Mouse (Mus musculus) CH12.LX (cell line): ENCODE results near the gene Dab1. TPM values are rescaled to one million over a fixed set of nuclear protein-coding genes. Genes with fewer than 3 reads are reported as not detected.

Experiments used
- DNase-seq: peaks from one replicate; pipeline ENCODE4 v3.0.0-alpha.2; 2013; ENCODE audit errors: extremely low read depth
- H3K27ac ChIP-seq: 2 replicates; pipeline ENCODE4 v1.5.1; 2012; ENCODE audit warnings: low read depth, mild to moderate bottlenecking, control low read depth, moderate library complexity; ENCODE audit not compliant: insufficient read depth
- H3K27me3 ChIP-seq: replicated peaks from 2 replicates; pipeline ENCODE3; 2012; ENCODE audit warnings: inconsistent platforms
- H3K36me3 ChIP-seq, 2 experiments: replicated peaks in 1 of 2; 2 replicates each; pipeline versions ENCODE3 to v1.6.1; 2012; ENCODE audit warnings: inconsistent platforms in 1 of 2, low read length in 1 of 2, mild to moderate bottlenecking in 1 of 2, mixed read lengths in 1 of 2, moderate library complexity in 1 of 2; ENCODE audit not compliant: control insufficient read depth in 1 of 2, insufficient read depth in 1 of 2
- H3K4me1 ChIP-seq, 2 experiments: 2 replicates each; pipeline ENCODE4 v1.6.1; 2012; ENCODE audit warnings: inconsistent platforms in 1 of 2, moderate library complexity in 1 of 2; ENCODE audit not compliant: insufficient read depth in 2 of 2, control insufficient read depth in 1 of 2
- H3K4me2 ChIP-seq: 2 replicates; pipeline ENCODE4 v1.6.1; 2012; ENCODE audit warnings: low read depth, mild to moderate bottlenecking, control low read depth; ENCODE audit not compliant: poor library complexity, insufficient read depth, severe bottlenecking
- H3K4me3 ChIP-seq, 3 experiments: fragments of 150-350 bp in 1 of 3; sonication (generic) in 1 of 3; replicated peaks in 1 of 3; 2 replicates each; pipeline versions ENCODE3 to v1.5.1; 2011 to 2012; ENCODE audit warnings: low read depth in 2 of 3, low read length in 2 of 3, mild to moderate bottlenecking in 2 of 3, moderate library complexity in 2 of 3, control low read depth in 1 of 3, improper control_type of control experiment in 1 of 3, inconsistent platforms in 1 of 3, mixed read lengths in 1 of 3; ENCODE audit not compliant: poor library complexity in 1 of 3
- H3K79me2 ChIP-seq: replicated peaks from 2 replicates; pipeline ENCODE4 v1.6.1; 2012; ENCODE audit warnings: mild to moderate bottlenecking, moderate library complexity; ENCODE audit not compliant: control insufficient read depth, poor library complexity, insufficient read depth, severe bottlenecking; ENCODE audit errors: extremely low read depth
- H3K9ac ChIP-seq: 2 replicates; pipeline ENCODE4 v1.6.1; 2012; ENCODE audit warnings: low read depth, mild to moderate bottlenecking, control low read depth, moderate library complexity; ENCODE audit not compliant: insufficient read depth
- H3K9me3 ChIP-seq: replicated peaks from 2 replicates; pipeline ENCODE3; 2012; ENCODE audit warnings: low read length, inconsistent platforms, mixed read lengths
- CHD1 ChIP-seq: IDR thresholded peaks from 2 replicates; pipeline ENCODE4 v1.6.1; 2012; ENCODE audit warnings: low read depth, low read length, improper control_type of control experiment, inconsistent platforms
- CHD2 ChIP-seq: IDR thresholded peaks from 2 replicates; pipeline ENCODE4 v1.6.1; 2011; ENCODE audit warnings: low read length, improper control_type of control experiment
- EP300 ChIP-seq: IDR thresholded peaks from 2 replicates; pipeline ENCODE4 v1.6.1; 2011; ENCODE audit warnings: low read length, improper control_type of control experiment
- GABPA ChIP-seq: IDR thresholded peaks from 2 replicates; pipeline ENCODE4 v1.6.1; 2012; ENCODE audit warnings: low read depth, low read length, improper control_type of control experiment, inconsistent platforms; ENCODE audit not compliant: insufficient replicate concordance
- HCFC1 ChIP-seq: IDR thresholded peaks from 2 replicates; pipeline ENCODE4 v1.6.1; 2012; ENCODE audit warnings: low read depth, mild to moderate bottlenecking, inconsistent platforms, low read length, improper control_type of control experiment
- IRF4 ChIP-seq: IDR thresholded peaks from 2 replicates; pipeline ENCODE4 v1.6.1; 2014; ENCODE audit warnings: low read depth, mild to moderate bottlenecking, inconsistent platforms, low read length, improper control_type of control experiment
- JUN ChIP-seq: IDR thresholded peaks from 2 replicates; pipeline ENCODE4 v1.6.1; 2011; ENCODE audit warnings: low read depth, mild to moderate bottlenecking, low read length, improper control_type of control experiment, moderate library complexity; ENCODE audit not compliant: insufficient read depth
- KAT2A ChIP-seq: IDR thresholded peaks from 2 replicates; pipeline ENCODE4 v1.6.1; 2012; ENCODE audit warnings: low read length, improper control_type of control experiment, inconsistent platforms; ENCODE audit not compliant: insufficient replicate concordance
- MAFK ChIP-seq: IDR thresholded peaks from 2 replicates; pipeline ENCODE4 v1.6.1; 2011; ENCODE audit warnings: low read length, improper control_type of control experiment; ENCODE audit not compliant: insufficient replicate concordance
- MAX ChIP-seq: IDR thresholded peaks from 2 replicates; pipeline ENCODE4 v1.6.1; 2011; ENCODE audit warnings: low read length, improper control_type of control experiment
- MEF2A ChIP-seq: IDR thresholded peaks from 2 replicates; pipeline ENCODE4 v1.6.1; 2014; ENCODE audit warnings: low read depth, mild to moderate bottlenecking, inconsistent platforms, low read length, improper control_type of control experiment, borderline replicate concordance
- MXI1 ChIP-seq: IDR thresholded peaks from 2 replicates; pipeline ENCODE4 v1.6.1; 2011; ENCODE audit warnings: mild to moderate bottlenecking, low read depth, low read length, improper control_type of control experiment
- MYC ChIP-seq: IDR thresholded peaks from 2 replicates; pipeline ENCODE4 v1.6.1; 2011; ENCODE audit warnings: low read depth, mild to moderate bottlenecking, improper control_type of control experiment, low read length
- NELFE ChIP-seq: IDR thresholded peaks from 2 replicates; pipeline ENCODE4 v1.6.1; 2011; ENCODE audit warnings: low read depth, low read length, improper control_type of control experiment
- NRF1 ChIP-seq: IDR thresholded peaks from 2 replicates; pipeline ENCODE4 v1.6.1; 2014; ENCODE audit warnings: low read depth, mild to moderate bottlenecking, inconsistent platforms, low read length, improper control_type of control experiment, moderate library complexity
- PAX5 ChIP-seq: IDR thresholded peaks from 2 replicates; pipeline ENCODE4 v1.6.1; 2012; ENCODE audit warnings: low read length, inconsistent platforms, mixed read lengths
- POLR2A ChIP-seq: IDR thresholded peaks from 2 replicates; pipeline ENCODE4 v1.6.1; 2011; ENCODE audit warnings: low read depth, mild to moderate bottlenecking, improper control_type of control experiment, low read length
- POLR2AphosphoS2 ChIP-seq: IDR thresholded peaks from 2 replicates; pipeline ENCODE4 v1.6.1; 2011; ENCODE audit warnings: low read depth, low read length, improper control_type of control experiment
- RCOR1 ChIP-seq: conservative IDR thresholded peaks from 2 replicates; pipeline ENCODE4 v1.6.1; 2012; ENCODE audit warnings: low read depth, mild to moderate bottlenecking, inconsistent platforms, low read length, improper control_type of control experiment
- SIN3A ChIP-seq: IDR thresholded peaks from 2 replicates; pipeline ENCODE4 v1.6.1; 2012; ENCODE audit warnings: low read length, improper control_type of control experiment, inconsistent platforms
- TCF12 ChIP-seq: IDR thresholded peaks from 2 replicates; pipeline ENCODE4 v1.6.1; 2014; ENCODE audit warnings: low read depth, mild to moderate bottlenecking, inconsistent platforms, low read length, improper control_type of control experiment
- ZC3H11A ChIP-seq: IDR thresholded peaks from 2 replicates; pipeline ENCODE4 v1.6.1; 2012; ENCODE audit warnings: low read depth, mild to moderate bottlenecking, inconsistent platforms, low read length, improper control_type of control experiment
- ZKSCAN1 ChIP-seq: IDR thresholded peaks from 2 replicates; pipeline ENCODE4 v1.6.1; 2012; ENCODE audit warnings: low read depth, inconsistent platforms, low read length, improper control_type of control experiment, borderline replicate concordance
- ZNF384 ChIP-seq: IDR thresholded peaks from 2 replicates; pipeline ENCODE4 v1.6.1; 2012; ENCODE audit warnings: low read depth, low read length, improper control_type of control experiment, inconsistent platforms
- dilution Hi-C: fragments of 300-500 bp; cut with MboI; formaldehyde crosslinking; loops from 2 replicates; pipeline ENCODE4 v1.14.3; 2020; ENCODE audit warnings: low sequenced_read_pairs; ENCODE audit not compliant: extremely low pct_unique_long_range_greater_than_20kb, extremely low pct_ligation_motif_present
- in situ Hi-C: fragments of 300-500 bp; cut with MboI; formaldehyde crosslinking; loops from 3 replicates; pipeline ENCODE4 v1.14.3; 2019; ENCODE audit warnings: low sequenced_read_pairs, low pct_ligation_motif_present, low pct_unique_long_range_greater_than_20kb, mixed read lengths
- polyA plus RNA-seq: library from polyadenylated mRNA; unstranded; fragments of >175 nt; gene quantifications from 2 replicates; pipeline ENCODE4 v1.2.1, GENCODE M21; 2012; ENCODE audit warnings: low read depth; ENCODE audit not compliant: insufficient read length
- total RNA-seq, 2 experiments: library from RNA; depleted of rRNA; stranded (reverse); fragments of 300-350 nt in 1 of 2; fragments of >200 nt in 1 of 2; gene quantifications; 2 replicates each; pipeline ENCODE4 v1.2.3; 2012 to 2014

Dab1 gene
- total and polyA plus RNA-seq, 3 experiments, result not detected

DNA sequence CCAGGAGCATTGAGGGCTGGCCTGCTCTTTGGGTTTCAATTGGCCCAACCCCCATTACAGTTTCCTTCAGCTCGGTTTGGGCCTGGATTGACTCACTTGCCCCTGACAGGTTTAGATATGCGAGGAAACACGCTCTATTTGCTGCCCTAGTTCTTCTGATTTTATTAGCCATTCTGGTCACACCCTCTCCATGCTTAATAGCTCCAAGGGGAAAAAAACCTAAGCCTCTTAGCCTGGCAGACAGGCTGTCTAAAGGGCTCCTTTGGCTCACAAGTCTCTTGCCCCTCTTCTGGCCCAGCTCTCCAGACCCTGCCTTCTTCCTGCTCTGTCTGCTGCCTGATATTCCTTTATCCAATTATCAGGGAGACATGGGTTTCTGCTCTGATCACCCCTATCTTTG, 1069.9 kb downstream of the Dab1 start:
- Histone ChIP-seq H3K4me1 (no peaks in the 10 kb centered on the region), H3K79me2 (no peaks in the 10 kb centered on the region), H3K4me2 (no peak overlapping the region), H3K9me3 (peaks cover 25% of the 10 kb centered on the region), H3K9ac (no peak overlapping the region), H3K27me3 (no peaks in the 10 kb centered on the region), H3K36me3 (no peaks in the 10 kb centered on the region), H3K27ac (no peak overlapping the region), H3K4me3 (no peak overlapping the region)
- TF ChIP-seq KAT2A, result no peak
- TF ChIP-seq HCFC1, result no peak
- TF ChIP-seq JUN, result no peak
- TF ChIP-seq EP300, result no peak
- no peak for TF ChIP-seq CHD2
- no peak for TF ChIP-seq POLR2AphosphoS2
- no peak for TF ChIP-seq ZNF384
- TF ChIP-seq MAFK, result no peak
- DNase-seq, result no peak
- dilution Hi-C loops, result no loop called here
- in situ Hi-C loops, result no loop called here

DNA sequence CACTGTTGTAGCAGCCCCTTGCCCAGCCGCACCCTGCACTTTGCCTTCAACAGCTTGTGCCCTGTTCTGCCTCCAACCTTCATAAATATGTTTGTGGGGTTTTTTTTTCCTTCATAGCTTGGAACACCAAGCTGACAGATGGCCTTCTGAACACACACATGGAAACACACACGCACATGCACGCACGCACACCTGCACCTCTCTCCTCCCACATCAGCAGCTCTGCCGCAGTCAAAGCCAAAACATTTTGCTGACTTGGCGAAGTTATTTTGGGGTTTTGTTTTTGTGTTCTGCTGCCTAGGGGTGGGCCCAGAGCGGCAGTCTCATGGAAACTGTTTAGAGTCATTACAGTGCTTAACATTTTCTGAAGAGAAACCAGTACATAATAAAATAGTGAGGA, 1071.9 kb downstream of the Dab1 start:
- H3K36me3 ChIP-seq, result no peaks in the 10 kb centered on the region
- no peaks in the 10 kb centered on the region for H3K79me2 ChIP-seq
- H3K27ac ChIP-seq, result no peak overlapping the region
- in situ Hi-C loops, result no loop called here
- TF ChIP-seq ZC3H11A, result no peak
- TF ChIP-seq TCF12, result no peak
- no peak for TF ChIP-seq NRF1
- TF ChIP-seq NELFE, result no peak
- TF ChIP-seq CHD2, result no peak
- TF ChIP-seq MXI1, result no peak
- TF ChIP-seq IRF4, result no peak
- no peak for TF ChIP-seq PAX5
- TF ChIP-seq MEF2A, result no peak
- TF ChIP-seq RCOR1, result no peak
- TF ChIP-seq ZKSCAN1, result no peak
- no peak for TF ChIP-seq HCFC1
- TF ChIP-seq POLR2AphosphoS2, result no peak
- no peak for TF ChIP-seq MAX
- no peak for TF ChIP-seq SIN3A
- no peak for TF ChIP-seq EP300
- no peak for TF ChIP-seq GABPA
- TF ChIP-seq MYC, result no peak
- TF ChIP-seq POLR2A, result no peak
- no peak for TF ChIP-seq CHD1
- TF ChIP-seq, all 38 proteins: peak for 0
- dilution Hi-C loops, result no loop called here
- Histone ChIP-seq H3K4me1 (no peaks in the 10 kb centered on the region), H3K9ac (no peak overlapping the region), H3K4me2 (no peak overlapping the region), H3K9me3 (peaks cover 26% of the 10 kb centered on the region), H3K4me3 (no peak overlapping the region), H3K27me3 (no peaks in the 10 kb centered on the region)
- DNase-seq, result no peak
